Mouse (Mus musculus): ENCODE measurements around the gene Ttc7. TPM values are rescaled to one million over a fixed set of nuclear protein-coding genes. Genes with fewer than 3 reads are reported as not detected.

Gene Ttc7
- total RNA-seq (2021): 1 to 10 TPM; 6.3 to 8.8 TPM

GRCm38 (mm10) chr17:87282706-87283053, at the start of gene Ttc7:
Gene Ttc7 (plus strand): TSS chr17:87282886.
- DNase-seq: peak; percentile 93 to 94

- DNase-seq: no peak
Measured at GRCm38 (mm10) chr17:87235019-87235418, 47.7 kb upstream of the Ttc7 start.

- DNase-seq: no peak
Measured at GRCm38 (mm10) chr17:87236725-87237650, 45.7 kb upstream of the Ttc7 start.

- DNase-seq: no peak
Measured at GRCm38 (mm10) chr17:87237826-87238225, 44.9 kb upstream of the Ttc7 start.

- DNase-seq: no peak
Measured at GRCm38 (mm10) chr17:87246103-87246502, 36.6 kb upstream of the Ttc7 start.

- no peak for DNase-seq
Measured at GRCm38 (mm10) chr17:87254384-87254783, 28.3 kb upstream of the Ttc7 start.

- DNase-seq: no peak
Measured at GRCm38 (mm10) chr17:87255672-87256071, 27.0 kb upstream of the Ttc7 start.

- no peak for DNase-seq
Measured at GRCm38 (mm10) chr17:87263401-87263800, 19.3 kb upstream of the Ttc7 start.

GRCm38 (mm10) chr17:87264054-87264830, 18.4 kb upstream of the Ttc7 start:
- no peak for DNase-seq

- no peak for DNase-seq
Measured at GRCm38 (mm10) chr17:87264927-87265791, 17.5 kb upstream of the Ttc7 start.

GRCm38 (mm10) chr17:87265792-87266186, 16.9 kb upstream of the Ttc7 start, which contains the start of gene Mcfd2:
Gene Mcfd2 (minus strand): TSS chr17:87265935.
- DNase-seq: peak; percentile 88

- DNase-seq: no peak
Measured at GRCm38 (mm10) chr17:87269454-87269853, 13.2 kb upstream of the Ttc7 start.

GRCm38 (mm10) chr17:87275363-87276341, 7.0 kb upstream of the Ttc7 start:
- DNase-seq: no peak

- DNase-seq: peak; percentile 70 to 73
Measured at GRCm38 (mm10) chr17:87282007-87282705, 530 bp upstream of the Ttc7 start.

- DNase-seq: no peak
Measured at GRCm38 (mm10) chr17:87283055-87283754, 519 bp downstream of the Ttc7 start.

GRCm38 (mm10) chr17:87283755-87284481, 1.2 kb downstream of the Ttc7 start:
- no peak for DNase-seq

- no peak for DNase-seq
Measured at GRCm38 (mm10) chr17:87284482-87285040, 1.9 kb downstream of the Ttc7 start.

GRCm38 (mm10) chr17:87285731-87286465, 3.2 kb downstream of the Ttc7 start:
- no peak for DNase-seq

Data from layer of hippocampus, postnatal 36 days (tissue).